Mouse (Mus musculus) limb, embryonic 15.5 days (tissue): Measurements from ENCODE around the gene Gm6685. TPM values are rescaled to one million over a fixed set of nuclear protein-coding genes. Genes with fewer than 3 reads are reported as not detected.
A peak's percentile ranks its signal among the peaks of the same experiment; 100 is the strongest.
"Not testable (repeated sequence)": the region's sequence is repeated elsewhere in the genome, so short reads cannot be mapped to it uniquely, and the experiment has no call there.

Experiments used
- ATAC-seq: fragments of 200-750 bp; cut with Nextera tagmentation; 2 replicates; pipeline ENCODE4 v1.8.0; 2017; ENCODE audit warnings: low read depth, moderate TSS enrichment; ENCODE audit not compliant: insufficient number of reproducible peaks, low FRiP score, low TSS enrichment
- H3K27ac ChIP-seq: fragments of 300-500 bp; sonication (generic); 2 replicates; pipeline ENCODE4 v1.5.1; 2015; ENCODE audit warnings: moderate library complexity, mild to moderate bottlenecking, inconsistent platforms
- H3K27me3 ChIP-seq: fragments of 300-500 bp; sonication (generic); 2 replicates; pipeline ENCODE4 v1.6.1; 2015; ENCODE audit warnings: inconsistent platforms
- H3K36me3 ChIP-seq: fragments of 300-500 bp; sonication (generic); 2 replicates; pipeline ENCODE4 v1.6.1; 2015; ENCODE audit warnings: inconsistent platforms
- H3K4me1 ChIP-seq: fragments of 300-500 bp; sonication (generic); 2 replicates; pipeline ENCODE4 v1.6.1; 2015; ENCODE audit warnings: inconsistent platforms
- H3K4me2 ChIP-seq: fragments of 300-500 bp; sonication (generic); 2 replicates; pipeline ENCODE4 v1.6.1; 2015; ENCODE audit warnings: mild to moderate bottlenecking, inconsistent platforms
- H3K4me3 ChIP-seq: fragments of 300-500 bp; sonication (generic); 2 replicates; pipeline ENCODE4 v1.5.1; 2015; ENCODE audit warnings: mild to moderate bottlenecking, inconsistent platforms
- H3K9ac ChIP-seq: fragments of 300-500 bp; sonication (generic); 2 replicates; pipeline ENCODE4 v1.6.1; 2015; ENCODE audit warnings: inconsistent platforms
- H3K9me3 ChIP-seq: fragments of 300-500 bp; sonication (generic); 2 replicates; pipeline ENCODE4 v1.6.1; 2016; ENCODE audit warnings: inconsistent platforms
- WGBS: fragments of 180-500 bp; shearing (Covaris S2); methylation state at CpG from one replicate; pipeline ENCODE4 v1.1.7; 2015; 5-methylcytosine and 5-hydroxymethylcytosine counted together
- polyA plus RNA-seq: library from polyadenylated mRNA; unstranded; fragments of >200 nt; fragmentation: Nextera tagmentation; extraction: Ambion mirVana; gene quantifications from 2 replicates; pipeline ENCODE4 v1.2.1, GENCODE M21; 2015

Gm6685 gene
- polyA plus RNA-seq, result 0.36 TPM in 1 of 2 replicates, not detected in the other

DNA sequence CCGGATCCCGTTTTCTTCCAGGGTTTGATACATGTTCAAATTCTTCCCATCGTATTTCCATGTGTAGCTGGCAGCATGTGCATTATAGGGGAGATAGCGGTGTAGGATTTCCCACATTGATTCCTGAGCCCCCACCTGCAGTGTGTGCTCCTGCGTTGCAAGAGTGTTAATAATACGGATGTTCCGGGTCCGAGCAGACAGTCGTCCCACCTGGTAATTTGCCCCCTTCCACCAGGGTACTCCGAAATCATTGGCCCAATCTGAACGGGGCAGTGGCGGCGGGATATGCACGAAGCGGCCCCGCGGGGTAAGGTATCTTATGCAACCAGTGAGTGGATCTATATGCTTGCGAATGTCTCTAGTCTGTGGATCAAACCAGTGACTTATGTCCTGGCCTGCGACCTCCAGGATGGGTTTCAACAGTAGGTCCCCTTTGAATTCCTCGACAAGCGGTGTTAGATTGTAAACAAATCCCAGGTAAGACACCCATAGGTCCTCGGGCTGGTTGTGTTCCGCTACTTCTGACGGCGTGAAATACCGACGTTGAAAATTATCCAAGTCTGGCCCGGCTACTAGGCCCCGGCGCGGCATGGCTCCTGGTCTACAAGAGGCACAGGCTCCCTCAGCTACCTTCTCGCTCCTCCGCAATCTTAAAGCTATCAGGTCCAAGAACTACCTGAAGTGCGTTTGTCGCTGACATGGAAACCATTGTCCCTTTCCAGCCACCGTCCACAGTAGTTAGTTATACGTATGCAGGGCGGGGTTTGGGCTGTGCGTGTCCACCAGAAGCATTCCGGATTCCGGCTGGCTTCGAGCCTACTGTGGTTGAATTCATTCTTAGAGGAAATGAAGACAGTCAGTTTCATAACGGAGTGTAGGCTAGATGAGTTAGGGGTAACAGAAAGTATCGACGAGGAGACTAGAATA is at the start of gene Gm6685:
TSS of gene Gm6685 (minus strand) at position 644 of the 927 bp plus-strand sequence.
- H3K4me2 ChIP-seq, ATAC-seq, H3K27me3 ChIP-seq, H3K9ac ChIP-seq, H3K27ac ChIP-seq, H3K36me3 ChIP-seq, H3K4me1 ChIP-seq, H3K4me3 ChIP-seq, H3K9me3 ChIP-seq: not testable (repeated sequence)
- WGBS, result 92% methylated on average over 45 of the region's 45 CpGs

DNA sequence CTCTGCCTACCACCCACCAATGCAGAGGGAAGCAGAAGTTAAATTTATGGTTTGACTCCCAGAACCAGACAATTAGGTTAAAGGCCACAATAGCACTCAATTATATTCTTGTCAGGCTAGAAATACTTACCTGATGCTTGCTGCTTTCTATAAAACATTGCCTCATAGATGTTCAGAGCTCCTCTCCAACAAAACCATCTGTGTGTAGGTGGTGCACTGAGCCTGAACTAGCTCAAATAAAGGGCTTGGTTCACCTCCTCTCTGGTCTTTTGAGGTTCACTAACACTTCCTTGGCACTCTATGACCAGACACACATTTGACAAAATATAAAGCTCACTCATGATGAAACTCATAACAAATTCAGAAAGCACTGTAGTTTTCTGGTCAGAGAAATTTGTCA is 36.2 kb upstream of the Gm6685 start:
- Histone ChIP-seq H3K4me2 (no peak overlapping the region), H3K4me1 (no peaks in the 10 kb centered on the region), H3K9me3 (no peaks in the 10 kb centered on the region), H3K4me3 (no peak overlapping the region), H3K36me3 (no peaks in the 10 kb centered on the region), H3K27ac (no peak overlapping the region), H3K9ac (no peak overlapping the region), H3K27me3 (no peaks in the 10 kb centered on the region)
- no peak for ATAC-seq

DNA sequence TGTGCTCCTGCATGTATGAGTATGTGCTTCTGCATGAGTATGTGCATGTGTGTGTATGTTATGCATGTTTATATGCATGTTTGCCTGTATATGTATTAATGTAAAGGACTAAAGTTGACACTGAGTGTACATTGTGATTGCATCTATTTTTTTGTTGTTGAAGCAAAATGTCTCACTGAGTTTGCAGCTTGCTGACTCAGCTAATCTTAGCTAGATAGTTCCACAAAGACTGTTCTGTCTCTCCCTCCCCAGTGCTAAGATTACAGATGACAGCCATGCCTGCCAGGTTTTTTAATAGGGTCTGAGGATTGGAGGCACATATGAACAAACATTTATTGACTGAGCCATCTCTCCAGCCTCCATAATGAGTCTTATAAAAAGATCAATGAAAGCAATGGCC is 35.0 kb upstream of the Gm6685 start:
- no peaks in the 10 kb centered on the region for H3K36me3 ChIP-seq
- H3K4me2 ChIP-seq, result no peak overlapping the region
- no peaks in the 10 kb centered on the region for H3K27me3 ChIP-seq
- no peak for ATAC-seq
- H3K9me3 ChIP-seq, result no peaks in the 10 kb centered on the region
- no peaks in the 10 kb centered on the region for H3K4me1 ChIP-seq
- H3K9ac ChIP-seq, result no peak overlapping the region
- no peak overlapping the region for H3K27ac ChIP-seq
- no peak overlapping the region for H3K4me3 ChIP-seq

DNA sequence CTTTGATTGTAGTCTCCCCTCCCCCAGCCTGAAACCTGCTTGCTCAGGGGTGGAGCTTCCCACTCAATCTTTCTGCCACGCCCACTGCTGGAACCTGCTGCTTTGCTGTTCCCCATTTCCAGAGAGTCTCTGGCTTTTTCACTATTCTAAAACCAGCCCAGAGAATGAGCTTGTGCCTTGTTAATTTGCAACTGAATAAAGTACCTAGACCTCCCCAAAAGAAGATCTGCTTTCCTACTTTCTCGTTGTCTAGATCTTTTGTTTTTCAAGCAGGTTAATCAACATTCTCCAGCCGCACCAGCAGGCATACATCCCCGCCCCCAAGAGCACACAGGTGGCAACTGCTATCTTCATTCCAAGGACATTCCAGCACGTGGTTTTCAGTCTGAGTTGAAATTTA is 31.7 kb upstream of the Gm6685 start:
- H3K4me2 ChIP-seq, H3K4me1 ChIP-seq, H3K9me3 ChIP-seq, H3K4me3 ChIP-seq, ATAC-seq, H3K9ac ChIP-seq, H3K36me3 ChIP-seq, H3K27ac ChIP-seq, H3K27me3 ChIP-seq: not testable (repeated sequence)
- WGBS, result 64% methylated on average over 5 of the region's 5 CpGs

DNA sequence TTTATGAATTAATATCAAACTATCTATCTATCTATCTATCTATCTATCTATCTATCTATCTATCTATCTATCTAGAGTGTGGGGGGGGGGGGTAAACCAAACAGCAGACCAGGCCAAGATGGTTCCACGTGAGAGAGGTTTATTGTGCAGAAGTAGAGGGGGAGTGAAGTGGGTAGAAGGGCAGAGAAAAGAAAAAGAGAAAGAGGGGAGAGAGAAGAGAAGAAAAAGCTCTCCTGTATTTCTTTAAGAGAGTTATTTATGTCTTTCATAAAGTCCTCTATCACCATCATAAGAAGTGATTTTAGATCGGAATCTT is 26.2 kb upstream of the Gm6685 start:
- H3K9ac ChIP-seq, result no peak overlapping the region

DNA sequence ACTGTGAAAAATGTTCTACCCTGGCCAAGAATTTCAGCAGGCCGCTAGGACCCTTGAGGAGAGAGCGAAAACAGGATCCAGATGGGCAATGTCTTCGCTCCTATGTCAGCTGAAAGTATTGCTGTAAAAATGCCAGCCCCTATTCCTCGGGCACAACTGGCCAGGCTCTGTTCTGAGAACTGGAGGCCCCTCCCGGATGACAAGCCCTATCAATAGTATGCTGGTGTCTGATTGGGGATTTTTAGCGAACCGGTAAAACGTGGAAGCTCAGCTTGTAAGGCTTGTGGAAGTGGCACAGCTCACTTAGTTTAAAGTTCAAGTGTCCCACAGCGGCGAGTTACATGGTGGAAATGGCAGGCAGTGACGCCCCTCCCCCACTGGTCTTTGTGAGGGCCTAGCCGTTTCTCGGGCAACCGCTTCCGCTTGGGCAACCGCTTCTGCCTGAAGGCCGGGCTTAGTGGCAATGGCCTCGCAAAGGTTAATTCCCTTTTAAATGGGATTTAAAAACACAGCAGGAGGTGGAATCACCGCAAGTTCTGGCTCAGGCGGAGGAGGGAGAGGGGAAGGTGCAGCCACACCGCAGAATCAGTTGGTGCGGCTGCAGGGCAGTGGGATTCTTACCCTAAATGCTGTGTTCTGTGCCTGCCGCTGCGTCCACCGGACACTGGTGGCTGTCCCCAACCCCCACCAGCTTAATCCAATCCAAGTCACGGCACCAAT is 25.7 kb upstream of the Gm6685 start:
- Histone ChIP-seq H3K4me1 (0 out of 2 replicates have a peak, but pooled peaks cover 3% of the 10 kb centered on the region), H3K36me3 (no peaks in the 10 kb centered on the region), H3K4me2 (peak overlapping the region; percentile 57), H3K9me3 (no peaks in the 10 kb centered on the region), H3K9ac (peak overlapping the region; percentile 35; the same call in 1 of the 2 replicates), H3K4me3 (peak overlapping the region; percentile 39), H3K27me3 (no peaks in the 10 kb centered on the region), H3K27ac (no peak overlapping the region)
- 8% methylated on average over 26 of the region's 26 CpGs for WGBS
- no peak; the same call in 1 of the 2 replicates for ATAC-seq

More for the DNA sequence above, 26.2 kb upstream of the Gm6685 start:
- 41% methylated on average over 2 of the region's 2 CpGs for WGBS
- Histone ChIP-seq H3K9me3 (no peaks in the 10 kb centered on the region), H3K36me3 (no peaks in the 10 kb centered on the region), H3K27me3 (no peaks in the 10 kb centered on the region), H3K4me1 (0 out of 2 replicates have a peak, but pooled peaks cover 3% of the 10 kb centered on the region), H3K4me2 (peak overlapping the region; percentile 57), H3K27ac (no peak overlapping the region), H3K4me3 (peak overlapping the region; percentile 39)
- ATAC-seq, result no peak

DNA sequence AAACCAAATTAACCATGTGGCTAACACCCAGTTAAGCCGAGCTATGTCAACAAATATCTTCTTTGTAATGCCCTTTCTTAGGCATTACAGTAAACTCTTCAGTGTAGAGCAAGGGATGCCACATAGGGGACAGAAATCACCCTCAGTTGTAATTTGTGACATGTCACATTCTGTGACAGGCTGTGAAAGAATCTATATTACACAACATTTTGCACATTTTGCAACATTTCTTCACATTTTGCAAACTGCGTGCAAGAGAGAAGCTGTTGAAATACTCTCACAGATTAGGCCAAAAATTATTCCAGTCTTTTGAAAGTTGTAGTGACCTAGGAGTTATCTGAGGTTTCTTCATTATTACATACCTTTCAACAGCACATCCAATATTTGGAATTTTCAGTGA is 3.8 kb upstream of the Gm6685 start:
- H3K4me3 ChIP-seq, result no peak overlapping the region
- ATAC-seq, result no peak
- H3K27me3 ChIP-seq, result no peaks in the 10 kb centered on the region
- H3K36me3 ChIP-seq, result no peaks in the 10 kb centered on the region
- no peaks in the 10 kb centered on the region for H3K9me3 ChIP-seq
- WGBS, result 77% methylated on average over 2 of the region's 2 CpGs
- no peak overlapping the region for H3K4me2 ChIP-seq
- no peak overlapping the region for H3K27ac ChIP-seq
- no peak overlapping the region for H3K9ac ChIP-seq
- H3K4me1 ChIP-seq, result no peaks in the 10 kb centered on the region

DNA sequence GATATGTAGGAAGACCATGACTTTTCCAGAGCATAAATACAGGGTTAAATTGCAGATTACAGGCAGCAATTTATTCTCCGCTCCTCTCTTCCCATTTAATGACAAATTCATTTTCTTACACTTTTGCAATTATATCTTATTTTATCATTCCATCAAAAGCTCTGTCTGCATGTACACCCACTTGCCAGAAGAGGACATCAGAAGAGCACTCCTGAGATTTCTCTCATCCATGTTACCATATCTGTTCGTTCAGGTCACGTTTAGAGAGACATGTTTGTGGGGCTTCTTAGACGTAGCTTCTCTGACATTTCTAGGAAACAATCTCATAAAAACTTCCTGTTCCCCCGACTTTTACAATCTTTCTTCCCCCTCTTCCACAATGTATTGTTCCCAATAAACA is 2.2 kb upstream of the Gm6685 start:
- Histone ChIP-seq H3K27ac (no peak overlapping the region), H3K9me3 (no peaks in the 10 kb centered on the region), H3K9ac (no peak overlapping the region), H3K4me3 (no peak overlapping the region), H3K27me3 (no peaks in the 10 kb centered on the region), H3K4me1 (no peaks in the 10 kb centered on the region), H3K4me2 (no peak overlapping the region), H3K36me3 (no peaks in the 10 kb centered on the region)
- WGBS, result 62% methylated on average over 5 of the region's 5 CpGs
- ATAC-seq, result no peak

DNA sequence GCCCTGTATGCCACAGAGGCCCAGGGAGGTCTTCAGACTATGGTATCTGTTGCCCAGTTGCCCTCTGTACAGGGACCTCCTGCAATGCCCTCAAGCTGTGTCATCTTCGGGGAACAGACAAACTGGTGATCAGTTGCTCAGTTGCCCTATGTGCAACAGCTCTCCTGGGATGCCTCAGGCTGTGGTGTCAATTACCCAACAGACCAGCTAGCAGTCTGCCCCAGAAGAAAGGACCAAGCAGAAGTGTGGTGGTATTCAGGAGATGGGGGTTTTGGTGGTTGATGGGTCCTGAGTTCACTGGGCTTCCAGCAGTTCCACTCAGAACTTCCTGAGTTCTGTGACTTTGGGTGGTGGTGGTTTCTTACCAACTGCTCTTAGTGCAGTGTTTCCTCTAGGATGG is 11.8 kb downstream of the Gm6685 start:
- no peak overlapping the region for H3K9ac ChIP-seq
- 75% methylated on average over 1 of the region's 1 CpGs for WGBS
- H3K9me3 ChIP-seq, result no peaks in the 10 kb centered on the region
- no peak overlapping the region for H3K27ac ChIP-seq
- H3K4me2 ChIP-seq, result no peak overlapping the region
- H3K4me1 ChIP-seq, result no peaks in the 10 kb centered on the region
- H3K4me3 ChIP-seq, result no peak overlapping the region
- ATAC-seq, result no peak
- H3K27me3 ChIP-seq, result no peaks in the 10 kb centered on the region
- no peaks in the 10 kb centered on the region for H3K36me3 ChIP-seq

DNA sequence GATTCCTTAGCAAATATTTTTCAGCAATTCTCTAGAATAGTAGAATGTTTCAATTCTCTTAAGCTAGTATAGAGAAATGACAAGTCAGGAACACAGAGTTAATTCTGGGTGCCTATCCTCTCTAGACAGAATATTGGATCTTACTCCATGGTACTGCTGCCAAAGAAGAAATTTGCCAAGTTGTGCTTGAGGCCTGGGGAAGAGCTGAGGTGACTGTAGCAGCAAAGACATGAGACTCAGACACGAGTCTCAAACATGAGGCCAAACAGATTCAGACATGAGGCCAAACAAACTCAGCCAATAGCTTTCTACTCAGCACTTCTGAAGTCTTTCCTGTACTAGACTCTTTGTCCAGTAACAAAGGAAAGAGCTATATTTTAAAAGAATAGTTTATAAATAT is 26.3 kb downstream of the Gm6685 start:
- ATAC-seq, result no peak
- H3K27me3 ChIP-seq, result no peaks in the 10 kb centered on the region
- no peak overlapping the region for H3K4me3 ChIP-seq
- H3K9me3 ChIP-seq, result no peaks in the 10 kb centered on the region
- H3K9ac ChIP-seq, result no peak overlapping the region
- H3K4me1 ChIP-seq, result no peaks in the 10 kb centered on the region
- WGBS, result 66% methylated on average over 1 of the region's 1 CpGs
- H3K27ac ChIP-seq, result no peak overlapping the region
- no peaks in the 10 kb centered on the region for H3K36me3 ChIP-seq
- no peak overlapping the region for H3K4me2 ChIP-seq

DNA sequence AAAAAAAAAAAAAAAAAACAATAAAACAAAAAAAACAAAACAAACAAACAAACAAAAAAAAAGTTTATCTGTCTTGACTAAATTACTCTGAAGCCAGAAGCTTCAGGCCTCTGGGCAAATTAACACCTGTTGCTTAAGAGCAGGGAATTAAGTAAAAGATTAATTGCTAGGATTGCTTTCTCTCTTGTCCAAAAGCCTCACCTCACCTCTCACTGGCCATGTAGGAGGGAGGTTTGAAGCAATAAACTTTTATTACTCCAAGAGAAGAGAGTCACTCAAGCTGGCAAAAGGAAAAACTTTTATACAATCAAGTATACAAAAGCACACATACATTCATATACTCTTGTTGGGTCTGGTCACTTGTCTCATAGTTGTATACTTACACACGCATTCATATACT is 31.9 kb downstream of the Gm6685 start:
- Histone ChIP-seq H3K4me2 (no peak overlapping the region), H3K4me1 (no peaks in the 10 kb centered on the region), H3K27me3 (no peaks in the 10 kb centered on the region), H3K36me3 (no peaks in the 10 kb centered on the region), H3K27ac (no peak overlapping the region), H3K4me3 (no peak overlapping the region), H3K9me3 (no peaks in the 10 kb centered on the region), H3K9ac (no peak overlapping the region)
- 81% methylated on average over 1 of the region's 1 CpGs for WGBS
- ATAC-seq, result no peak

DNA sequence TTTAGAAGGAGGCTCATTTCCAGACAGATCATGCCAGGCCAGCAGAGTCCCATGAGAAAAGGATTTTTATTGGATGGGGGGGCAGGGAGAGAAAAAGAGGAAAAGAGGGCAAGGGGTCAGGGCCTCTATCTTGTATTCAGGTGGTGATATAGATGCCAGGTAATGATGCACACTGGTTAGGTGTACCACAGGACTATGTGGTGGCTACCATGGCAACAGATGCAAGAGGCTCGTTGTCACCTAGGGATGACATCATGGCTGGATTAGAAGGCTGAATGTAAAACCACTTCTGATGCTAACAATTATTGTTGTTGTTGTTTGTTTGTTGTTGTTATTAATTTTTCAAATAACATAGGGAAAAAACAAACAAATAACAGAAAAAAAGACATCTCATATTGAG is 49.2 kb downstream of the Gm6685 start:
- Histone ChIP-seq H3K4me2 (no peak overlapping the region), H3K9me3 (no peaks in the 10 kb centered on the region), H3K4me3 (no peak overlapping the region), H3K4me1 (no peaks in the 10 kb centered on the region), H3K9ac (no peak overlapping the region), H3K27me3 (no peaks in the 10 kb centered on the region), H3K27ac (no peak overlapping the region), H3K36me3 (no peaks in the 10 kb centered on the region)
- no peak for ATAC-seq
- WGBS, result 79% methylated on average over 1 of the region's 1 CpGs
